Mouse (Mus musculus) myocyte (in vitro differentiated cells): ENCODE measurements around the gene Clstn2.

ENCODE experiments used
- CEBPB ChIP-seq: IDR thresholded peaks from 2 replicates; pipeline ENCODE4 v1.6.1; 2011; ENCODE audit warnings: mild to moderate bottlenecking, moderate library complexity; ENCODE audit not compliant: poor library complexity, insufficient read depth, severe bottlenecking
- MAX ChIP-seq: IDR thresholded peaks from one replicate; pipeline ENCODE4 v1.6.1; 2011; ENCODE audit warnings: low read depth, mild to moderate bottlenecking, control low read depth
- MYOG ChIP-seq, 3 experiments: IDR thresholded peaks; one replicate each; pipeline ENCODE4 v1.6.1; 2011; ENCODE audit warnings: control low read depth in 2 of 3, low read depth in 2 of 3, mild to moderate bottlenecking in 2 of 3; ENCODE audit not compliant: insufficient read length in 2 of 3, control insufficient read depth in 1 of 3, insufficient read depth in 1 of 3
- POLR2A ChIP-seq: IDR thresholded peaks from one replicate; pipeline ENCODE4 v1.6.1; 2011; ENCODE audit warnings: low read depth, mild to moderate bottlenecking, control low read depth, moderate library complexity; ENCODE audit not compliant: insufficient read length
- POLR2AphosphoS2 ChIP-seq: IDR thresholded peaks from one replicate; pipeline ENCODE4 v1.6.1; 2011; ENCODE audit warnings: low read depth, control low read depth; ENCODE audit not compliant: insufficient read length
- TCF12 ChIP-seq: IDR thresholded peaks from one replicate; pipeline ENCODE4 v1.6.1; 2011; ENCODE audit warnings: mild to moderate bottlenecking, control low read depth; ENCODE audit not compliant: poor library complexity, insufficient read depth, severe bottlenecking
- TCF3 ChIP-seq: IDR thresholded peaks from one replicate; pipeline ENCODE4 v1.6.1; 2011; ENCODE audit warnings: low read depth, control low read depth; ENCODE audit not compliant: insufficient read length
- USF1 ChIP-seq: IDR thresholded peaks from one replicate; pipeline ENCODE4 v1.6.1; 2011; ENCODE audit warnings: low read depth, mild to moderate bottlenecking, control low read depth, moderate library complexity

GRCm38 (mm10) chr9:97727715-97728486, 305.1 kb downstream of the Clstn2 start:
- TF ChIP-seq CEBPB: no peak
- no peak for TF ChIP-seq MAX
- no peak for TF ChIP-seq POLR2A
- TF ChIP-seq USF1: no peak
- TF ChIP-seq TCF3: no peak
- TF ChIP-seq MYOG (IDR thresholded peaks at IDR 0.05; ENCODE audit: control insufficient read depth in 1 of 3, insufficient read depth in 1 of 3, insufficient read length in 2 of 3, low read depth in 2 of 3): no peak
- no peak for TF ChIP-seq POLR2AphosphoS2
- TF ChIP-seq TCF12: no peak
